Mouse (Mus musculus) heart, adult 18-20 months (tissue): ENCODE measurements around the gene Adamts17. TPM values are rescaled to one million over a fixed set of nuclear protein-coding genes. Genes with fewer than 3 reads are reported as not detected.

ENCODE experiments used
- DNase-seq, 2 experiments: peaks; one replicate each; pipeline ENCODE4 v3.0.0; 2021 to 2022; ENCODE audit warnings: mixed read lengths in 1 of 2
- total RNA-seq, 2 experiments: library from RNA; stranded (reverse); gene quantifications; 2 replicates each; pipeline ENCODE4 v1.2.3; 2021

Gene Adamts17
- total RNA-seq, 2 experiments from 2014 or later: 0.94 to 1.3 TPM

- DNase-seq: no peak
These were observed 130.7 kb downstream of the Adamts17 start for GRCm38 (mm10) chr7:66970235-66970634.

GRCm38 (mm10) chr7:66970974-66971373 lies 131.4 kb downstream of the Adamts17 start:
- DNase-seq: no peak

GRCm38 (mm10) chr7:66974859-66975258 lies 135.3 kb downstream of the Adamts17 start:
- DNase-seq: peak; percentile 52 to 78

GRCm38 (mm10) chr7:66976371-66976770 lies 136.8 kb downstream of the Adamts17 start:
- DNase-seq: no peak

- DNase-seq: no peak
These were observed 142.1 kb downstream of the Adamts17 start for GRCm38 (mm10) chr7:66981591-66981990.

GRCm38 (mm10) chr7:66982084-66982483 lies 142.5 kb downstream of the Adamts17 start:
- DNase-seq: no peak

GRCm38 (mm10) chr7:66987671-66988070 lies 148.1 kb downstream of the Adamts17 start:
- no peak for DNase-seq

GRCm38 (mm10) chr7:66988441-66988840 lies 148.9 kb downstream of the Adamts17 start:
- DNase-seq: no peak

- no peak for DNase-seq
These were observed 150.0 kb downstream of the Adamts17 start for GRCm38 (mm10) chr7:66989357-66990045.

- no peak for DNase-seq
These were observed 159.3 kb downstream of the Adamts17 start for GRCm38 (mm10) chr7:66998821-66999220.

- DNase-seq: no peak
These were observed 164.1 kb downstream of the Adamts17 start for GRCm38 (mm10) chr7:67003648-67004047.

GRCm38 (mm10) chr7:67004220-67004619 lies 164.7 kb downstream of the Adamts17 start:
- DNase-seq: no peak

- DNase-seq: no peak
These were observed 170.3 kb downstream of the Adamts17 start for GRCm38 (mm10) chr7:67009841-67010240.

- no peak for DNase-seq
These were observed 172.6 kb downstream of the Adamts17 start for GRCm38 (mm10) chr7:67012011-67012751.

- DNase-seq: peak; percentile 75 to 77
These were observed 173.8 kb downstream of the Adamts17 start for GRCm38 (mm10) chr7:67013211-67013895.

GRCm38 (mm10) chr7:67019937-67020336 lies 180.4 kb downstream of the Adamts17 start:
- DNase-seq: no peak

- peak in 1 of 2 experiments; percentile 35 for DNase-seq
These were observed 186.9 kb downstream of the Adamts17 start for GRCm38 (mm10) chr7:67026114-67027070.

- no peak for DNase-seq
These were observed 187.7 kb downstream of the Adamts17 start for GRCm38 (mm10) chr7:67027216-67027615.

- no peak for DNase-seq
These were observed 188.2 kb downstream of the Adamts17 start for GRCm38 (mm10) chr7:67027696-67028095.

- DNase-seq: no peak
These were observed 189.4 kb downstream of the Adamts17 start for GRCm38 (mm10) chr7:67028902-67029301.

GRCm38 (mm10) chr7:67029481-67029880 lies 189.9 kb downstream of the Adamts17 start:
- no peak for DNase-seq

GRCm38 (mm10) chr7:67031284-67031683 lies 191.7 kb downstream of the Adamts17 start:
- peak in 1 of 2 experiments; percentile 71 for DNase-seq
